Mouse (Mus musculus) cerebellum, adult 2 months (tissue): ENCODE results near the gene Capn11. TPM values are rescaled to one million over a fixed set of nuclear protein-coding genes. Genes with fewer than 3 reads are reported as not detected.

Experiments used
- DNase-seq, 2 experiments: peaks; one replicate each; pipeline ENCODE4 v3.0.0; 2021
- H3K27ac ChIP-seq: fragments of 200-500 bp; 2 replicates; pipeline ENCODE4 v1.5.1; 2012; ENCODE audit warnings: low read length, control low read depth, inconsistent platforms; ENCODE audit not compliant: insufficient read depth
- H3K27me3 ChIP-seq: fragments of 200-500 bp; 2 replicates; pipeline ENCODE4 v1.6.1; 2012; ENCODE audit warnings: inconsistent platforms, mild to moderate bottlenecking, low read length, moderate library complexity; ENCODE audit not compliant: control insufficient read depth, insufficient read depth
- H3K4me1 ChIP-seq: fragments of 200-500 bp; 2 replicates; pipeline ENCODE4 v1.6.1; 2011; ENCODE audit warnings: low read length; ENCODE audit not compliant: control insufficient read depth, insufficient read depth
- H3K4me3 ChIP-seq: fragments of 200-500 bp; replicated peaks from 2 replicates; pipeline ENCODE3; 2011; ENCODE audit warnings: mild to moderate bottlenecking, low read depth, low read length, control low read depth; ENCODE audit not compliant: insufficient read depth
- CTCF ChIP-seq: fragments of 200-500 bp; IDR thresholded peaks from 2 replicates; pipeline ENCODE4 v1.5.1; 2011; ENCODE audit warnings: low read depth, mild to moderate bottlenecking, control low read depth, low read length, moderate library complexity, borderline replicate concordance; ENCODE audit not compliant: insufficient read depth
- POLR2A ChIP-seq: fragments of 200-500 bp; IDR thresholded peaks from 2 replicates; pipeline ENCODE4 v1.6.1; 2011; ENCODE audit warnings: low read length, control low read depth, borderline replicate concordance; ENCODE audit not compliant: insufficient read depth
- WGBS: fragments of 180-500 bp; shearing (Covaris S2); methylation state at CpG from one replicate; pipeline ENCODE4 v1.1.7; 2018; 5-methylcytosine and 5-hydroxymethylcytosine counted together
- polyA plus RNA-seq: library from polyadenylated mRNA; depleted of rRNA; stranded (reverse); fragments of >200 nt; gene quantifications from 2 replicates; pipeline ENCODE4 v1.2.3, GENCODE M21; 2012

The Capn11 gene
- polyA plus RNA-seq, 1 experiment = 4.7 TPM

DNA sequence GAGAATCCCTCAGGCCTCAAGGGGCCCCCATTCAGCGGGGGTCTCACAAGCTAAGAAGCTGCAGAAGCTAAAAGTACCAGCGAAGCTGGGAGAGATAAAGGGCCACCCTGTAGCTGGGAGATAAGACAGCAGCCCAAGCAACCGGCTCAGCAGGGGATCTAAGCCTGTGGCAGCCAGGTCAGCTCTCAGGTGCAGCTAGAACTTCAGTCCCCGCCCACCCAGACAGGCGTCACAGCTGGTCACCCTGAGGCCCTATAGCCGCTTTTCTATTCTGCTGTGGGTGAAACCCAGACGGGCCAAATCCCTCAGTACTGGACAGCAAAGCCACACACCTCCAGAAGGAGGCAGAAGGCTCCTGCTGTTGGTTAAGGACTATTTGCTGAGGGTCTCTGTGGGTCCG is 65.6 kb downstream of the Capn11 start:
- H3K27me3 ChIP-seq = no peaks in the 10 kb centered on the region
- TF ChIP-seq POLR2A = no peak
- TF ChIP-seq CTCF = no peak
- 43% methylated on average over 8 of the region's 8 CpGs for WGBS
- no peak overlapping the region for H3K4me3 ChIP-seq
- H3K4me1 ChIP-seq = peaks cover 61% of the 10 kb centered on the region
- peak in 1 of 2 experiments; percentile 23 for DNase-seq
- no peak overlapping the region for H3K27ac ChIP-seq

DNA sequence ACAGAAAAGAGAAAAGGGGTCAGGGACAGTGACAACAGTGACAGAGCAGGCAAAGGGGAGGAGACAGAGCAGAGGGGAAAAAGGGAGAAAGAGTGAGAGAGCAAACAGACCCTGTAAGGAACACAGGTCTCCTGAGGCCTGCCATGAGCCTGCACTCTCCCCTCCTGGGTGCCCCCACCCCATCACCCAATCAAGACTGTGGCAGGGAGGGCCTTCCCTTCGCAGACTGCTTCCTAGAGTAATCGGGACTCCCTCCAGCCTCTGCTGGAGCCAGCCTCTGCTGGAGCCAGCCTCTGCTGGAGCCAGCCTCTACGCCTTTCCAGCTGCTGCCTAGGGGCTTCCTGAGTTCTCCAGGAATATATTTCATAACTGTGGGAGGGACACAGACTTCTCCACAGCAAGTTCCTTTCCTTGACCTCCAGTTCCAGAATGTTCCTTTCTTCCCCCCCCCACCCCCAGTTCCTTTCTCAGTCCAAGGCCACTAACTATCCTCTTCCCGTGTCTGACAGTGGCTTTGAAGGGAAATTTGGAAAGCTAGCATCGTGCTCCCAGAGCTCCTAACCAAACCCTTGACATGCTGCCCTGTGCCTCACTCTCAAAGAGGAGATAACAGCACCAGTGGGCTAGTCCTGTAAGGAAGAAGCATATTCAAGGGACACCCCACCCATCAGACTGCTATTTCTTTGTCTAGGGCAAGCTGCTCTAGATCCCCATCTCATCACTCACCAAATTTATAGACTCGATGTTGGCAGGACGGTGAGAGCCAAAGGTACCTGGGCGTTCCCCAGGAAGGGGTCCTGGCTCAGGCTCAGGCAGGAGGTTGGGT is 66.3 kb downstream of the Capn11 start:
- Histone ChIP-seq H3K27me3 (no peaks in the 10 kb centered on the region), H3K4me3 (peak overlapping the region; percentile 19), H3K27ac (peak overlapping the region; percentile 88), H3K4me1 (peaks cover 62% of the 10 kb centered on the region)
- WGBS = 30% methylated on average over 8 of the region's 8 CpGs
- TF ChIP-seq POLR2A = no peak
- no peak for TF ChIP-seq CTCF
- peak in 1 of 2 experiments; percentile 62 for DNase-seq

DNA sequence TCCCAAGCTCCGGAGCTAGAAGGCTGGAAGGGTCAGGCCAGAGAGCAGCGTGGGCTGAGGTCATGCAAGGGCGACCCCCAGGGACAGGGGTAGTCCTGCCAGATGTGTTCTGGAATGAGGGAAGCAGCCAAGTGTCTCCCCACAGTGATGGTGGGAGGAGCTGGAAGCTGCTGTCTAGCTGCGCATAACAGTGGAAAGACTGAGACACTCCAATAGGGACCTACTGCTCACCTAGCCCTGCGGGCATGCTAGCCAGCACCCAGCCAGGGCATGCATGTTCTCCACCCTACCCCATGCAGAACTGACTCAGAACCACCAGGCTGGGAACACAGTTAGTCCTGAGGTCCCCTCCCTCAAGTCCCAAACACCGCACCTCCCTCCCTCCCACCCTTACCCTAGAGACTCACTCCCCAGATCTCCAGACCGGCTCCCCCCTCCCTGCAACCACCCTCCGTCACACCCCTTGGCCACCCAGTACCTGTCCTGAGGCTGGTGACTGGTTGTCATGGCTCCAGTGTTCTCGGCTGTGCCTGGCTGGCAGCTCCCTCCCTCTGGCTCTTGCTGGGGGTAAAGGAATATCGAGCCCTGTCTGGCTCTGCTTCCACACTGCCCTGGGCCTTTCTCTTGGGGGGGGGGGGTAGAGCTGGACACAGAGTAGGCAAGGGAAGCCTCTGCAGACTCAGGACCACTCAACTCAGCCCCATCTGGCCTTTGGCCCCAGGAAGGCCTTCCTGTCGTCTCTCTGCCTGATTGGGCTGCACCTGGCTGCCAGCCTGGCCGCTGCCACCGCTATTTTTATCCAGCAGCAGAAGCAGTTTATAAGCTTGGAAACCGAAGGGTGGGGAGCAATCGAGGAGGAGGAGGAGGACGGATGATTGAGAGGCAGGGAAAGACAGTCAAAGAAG is 67.2 kb downstream of the Capn11 start:
- 26% methylated on average over 16 of the region's 16 CpGs for WGBS
- Histone ChIP-seq H3K27me3 (no peaks in the 10 kb centered on the region), H3K4me3 (peak overlapping the region; percentile 19), H3K27ac (peak overlapping the region; percentile 88), H3K4me1 (peaks cover 58% of the 10 kb centered on the region)
- DNase-seq = peak; percentile 51 to 59
- TF ChIP-seq POLR2A = no peak
- TF ChIP-seq CTCF = no peak

DNA sequence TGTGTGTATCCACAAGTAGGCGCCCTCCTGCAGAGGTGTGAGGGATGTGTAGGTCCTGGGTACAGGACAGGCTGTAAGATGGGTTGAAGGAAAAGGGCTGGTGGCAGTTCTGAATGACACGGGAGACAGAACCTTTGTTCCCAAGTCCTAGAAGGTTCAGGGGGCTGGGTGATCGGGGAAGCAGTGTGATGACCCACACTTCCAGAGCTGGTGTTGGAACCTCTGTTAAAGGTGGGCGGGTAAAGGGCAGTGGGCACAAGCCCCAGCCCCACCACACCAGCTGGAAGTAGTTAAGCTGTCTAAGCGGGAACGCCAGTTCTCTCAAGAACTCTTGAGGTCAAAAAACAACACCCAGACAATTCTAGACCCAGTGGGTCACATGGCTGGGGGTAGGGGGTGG is 68.7 kb downstream of the Capn11 start:
- peaks cover 52% of the 10 kb centered on the region for H3K4me1 ChIP-seq
- 87% methylated on average over 6 of the region's 6 CpGs for WGBS
- DNase-seq = peak in 1 of 2 experiments; percentile 8
- H3K4me3 ChIP-seq = no peak overlapping the region
- no peak for TF ChIP-seq POLR2A
- TF ChIP-seq CTCF = no peak
- H3K27ac ChIP-seq = no peak overlapping the region
- no peaks in the 10 kb centered on the region for H3K27me3 ChIP-seq

DNA sequence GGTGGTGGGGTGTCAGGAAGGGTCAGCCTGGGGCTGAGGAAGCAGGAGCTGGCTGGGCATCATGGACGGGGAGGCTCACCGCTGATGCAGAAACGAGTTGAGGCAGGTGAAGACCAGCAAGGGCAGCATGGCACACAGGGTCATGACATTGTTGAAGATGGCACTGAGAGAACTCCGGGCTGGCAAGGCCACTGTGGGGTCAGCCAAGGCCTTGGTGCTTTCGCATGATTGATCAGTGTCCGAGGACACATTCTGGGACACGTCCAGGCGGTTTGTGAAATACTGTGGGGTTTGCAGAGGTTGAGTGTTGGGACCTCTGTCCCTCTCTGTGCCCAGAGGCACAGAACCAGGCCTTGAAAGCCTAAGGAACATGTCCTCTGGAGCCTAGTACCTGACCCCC is 69.3 kb downstream of the Capn11 start:
- 63% methylated on average over 8 of the region's 8 CpGs for WGBS
- H3K27me3 ChIP-seq = no peaks in the 10 kb centered on the region
- DNase-seq = peak; percentile 10 to 13
- TF ChIP-seq POLR2A (no peak), CTCF (no peak)
- peak overlapping the region; percentile 29; the same call in 1 of the 2 replicates for H3K27ac ChIP-seq
- peaks cover 54% of the 10 kb centered on the region for H3K4me1 ChIP-seq
- H3K4me3 ChIP-seq = no peak overlapping the region

DNA sequence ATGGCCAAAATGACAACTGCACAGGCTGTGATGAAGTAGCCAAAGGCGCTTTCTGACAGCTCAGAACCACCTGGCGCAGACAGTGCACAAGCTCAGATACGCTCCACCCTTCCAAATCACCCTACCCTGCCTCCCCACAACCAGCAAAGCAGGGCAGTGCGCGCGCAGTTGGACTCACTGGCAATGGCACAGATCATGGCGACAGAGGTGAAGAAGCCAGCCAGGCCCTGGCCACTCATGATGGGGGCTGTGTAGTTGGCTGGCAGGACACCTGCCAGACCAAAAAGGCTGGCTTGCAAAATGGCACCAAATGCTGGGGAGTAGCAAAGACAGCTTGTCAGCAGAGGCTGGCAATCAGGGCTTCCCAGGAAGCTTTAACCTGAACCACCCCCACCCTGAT is 69.9 kb downstream of the Capn11 start:
- 35% methylated on average over 7 of the region's 7 CpGs for WGBS

DNA sequence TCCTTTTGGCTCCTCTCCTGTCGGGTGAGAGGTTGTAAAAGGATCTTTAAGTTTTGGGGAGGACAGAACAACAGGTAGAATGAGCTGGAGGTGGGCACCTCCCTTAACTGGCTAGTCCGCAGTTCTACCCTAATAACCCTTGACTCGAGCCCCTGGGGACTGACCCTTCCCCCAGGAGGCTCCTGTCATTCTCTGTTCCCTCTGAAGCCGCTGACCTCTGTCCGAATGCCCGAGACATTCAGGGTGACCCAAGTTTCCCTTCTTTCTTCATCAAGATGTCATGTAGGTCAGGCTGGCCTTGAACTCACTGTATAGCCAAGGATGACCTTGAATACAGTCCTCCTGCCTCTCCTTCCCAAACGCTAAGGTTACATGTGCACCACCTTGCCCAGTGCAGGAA is 70.8 kb downstream of the Capn11 start:
- Histone ChIP-seq H3K27me3 (no peaks in the 10 kb centered on the region), H3K4me3 (no peak overlapping the region), H3K4me1 (peaks cover 54% of the 10 kb centered on the region), H3K27ac (no peak overlapping the region)
- 89% methylated on average over 7 of the region's 7 CpGs for WGBS
- TF ChIP-seq POLR2A (no peak), CTCF (no peak)
- peak in 1 of 2 experiments; percentile 13 for DNase-seq

More for the DNA sequence above, 69.9 kb downstream of the Capn11 start:
- H3K27ac ChIP-seq = peak overlapping the region; percentile 29
- H3K4me1 ChIP-seq = peaks cover 57% of the 10 kb centered on the region
- H3K4me3 ChIP-seq = no peak overlapping the region
- DNase-seq = peak; percentile 42 to 48
- H3K27me3 ChIP-seq = no peaks in the 10 kb centered on the region
- TF ChIP-seq POLR2A (no peak), CTCF (no peak)
